Mouse (Mus musculus): ENCODE results near the gene Hmgn2. TPM values are rescaled to one million over a fixed set of nuclear protein-coding genes. Genes with fewer than 3 reads are reported as not detected.
A peak's percentile ranks its signal among the peaks of the same experiment; 100 is the strongest.

Hmgn2 gene
- polyA plus RNA-seq, 1 experiment from 2014 or later = 1,861 TPM

GRCm38 (mm10) chr4:133970876-133971275 is 2.4 kb upstream of the Hmgn2 start:
- Histone ChIP-seq H3K27me3 (replicated peaks) (no peaks in the 10 kb centered on the region), H3K4me3 (no peak overlapping the region), H3K9ac (no peak overlapping the region), H3K4me1 (replicated peaks) (peaks cover 28% of the 10 kb centered on the region), H3K4me2 (no peak overlapping the region), H3K9me3 (replicated peaks) (no peaks in the 10 kb centered on the region), H3K36me3 (peaks cover 46% of the 10 kb centered on the region), H3K27ac (ENCODE audit: poor library complexity, severe bottlenecking) (no peak overlapping the region)
- 89% methylated on average over 13 of the region's 13 CpGs for WGBS
- no peak for ATAC-seq (ENCODE audit: insufficient number of reproducible peaks, low FRiP score)

GRCm38 (mm10) chr4:133970196-133970595 is 1.7 kb upstream of the Hmgn2 start:
- Histone ChIP-seq H3K27me3 (replicated peaks) (no peaks in the 10 kb centered on the region), H3K4me1 (replicated peaks) (peaks cover 33% of the 10 kb centered on the region), H3K4me2 (no peak overlapping the region), H3K4me3 (no peak overlapping the region), H3K36me3 (peaks cover 49% of the 10 kb centered on the region), H3K9me3 (replicated peaks) (no peaks in the 10 kb centered on the region), H3K9ac (no peak overlapping the region), H3K27ac (ENCODE audit: poor library complexity, severe bottlenecking) (no peak overlapping the region)
- no peak for ATAC-seq (ENCODE audit: insufficient number of reproducible peaks, low FRiP score)
- WGBS = 48% methylated on average over 4 of the region's 4 CpGs

GRCm38 (mm10) chr4:133969114-133969770 is 792 bp upstream of the Hmgn2 start:
- Histone ChIP-seq H3K9me3 (replicated peaks) (no peaks in the 10 kb centered on the region), H3K4me2 (peak overlapping the region; percentile 97), H3K27ac (ENCODE audit: poor library complexity, severe bottlenecking) (no peak overlapping the region), H3K27me3 (replicated peaks) (no peaks in the 10 kb centered on the region), H3K36me3 (peaks cover 47% of the 10 kb centered on the region), H3K4me3 (peak overlapping the region; percentile 71; the same call in 1 of the 2 replicates), H3K9ac (0 out of 2 replicates have a peak overlapping the region, but pooled peaks have one; percentile 42), H3K4me1 (replicated peaks) (peaks cover 30% of the 10 kb centered on the region)
- WGBS = 60% methylated on average over 8 of the region's 8 CpGs
- ATAC-seq (ENCODE audit: insufficient number of reproducible peaks, low FRiP score) = no peak

- Histone ChIP-seq H3K27me3 (replicated peaks) (no peaks in the 10 kb centered on the region), H3K4me3 (peak overlapping the region; percentile 71), H3K36me3 (peaks cover 58% of the 10 kb centered on the region), H3K4me2 (peak overlapping the region; percentile 97), H3K9ac (peak overlapping the region; percentile 97), H3K9me3 (replicated peaks) (no peaks in the 10 kb centered on the region), H3K27ac (ENCODE audit: poor library complexity, severe bottlenecking) (peak overlapping the region; percentile 99), H3K4me1 (replicated peaks) (peaks cover 30% of the 10 kb centered on the region)
- WGBS = under 1% methylated on average over 29 of the region's 29 CpGs
- ATAC-seq (ENCODE audit: insufficient number of reproducible peaks, low FRiP score) = peak; percentile 89
Observed at GRCm38 (mm10) chr4:133967866-133968149, 642 bp downstream of the Hmgn2 start.

GRCm38 (mm10) chr4:133967138-133967865 is 1.1 kb downstream of the Hmgn2 start:
- Histone ChIP-seq H3K27ac (ENCODE audit: poor library complexity, severe bottlenecking) (peak overlapping the region; percentile 99), H3K27me3 (replicated peaks) (no peaks in the 10 kb centered on the region), H3K4me1 (replicated peaks) (peaks cover 30% of the 10 kb centered on the region), H3K9ac (peak overlapping the region; percentile 97), H3K4me3 (peak overlapping the region; percentile 71), H3K36me3 (peaks cover 58% of the 10 kb centered on the region), H3K4me2 (peak overlapping the region; percentile 97), H3K9me3 (replicated peaks) (no peaks in the 10 kb centered on the region)
- ATAC-seq (ENCODE audit: insufficient number of reproducible peaks, low FRiP score) = peak; percentile 86
- under 1% methylated on average over 84 of the region's 101 CpGs for WGBS

GRCm38 (mm10) chr4:133966271-133966940 is 2.0 kb downstream of the Hmgn2 start:
- Histone ChIP-seq H3K27ac (ENCODE audit: poor library complexity, severe bottlenecking) (0 out of 2 replicates have a peak overlapping the region, but pooled peaks have one; percentile 21), H3K4me2 (peak overlapping the region; percentile 97), H3K4me3 (peak overlapping the region; percentile 71), H3K9me3 (replicated peaks) (no peaks in the 10 kb centered on the region), H3K36me3 (peaks cover 53% of the 10 kb centered on the region), H3K27me3 (replicated peaks) (no peaks in the 10 kb centered on the region), H3K4me1 (replicated peaks) (peaks cover 30% of the 10 kb centered on the region), H3K9ac (peak overlapping the region; percentile 75)
- WGBS = 39% methylated on average over 12 of the region's 12 CpGs
- ATAC-seq (ENCODE audit: insufficient number of reproducible peaks, low FRiP score) = no peak

GRCm38 (mm10) chr4:133962566-133962965 is 5.9 kb downstream of the Hmgn2 start:
- H3K27me3 ChIP-seq (replicated peaks) = no peaks in the 10 kb centered on the region
- 90% methylated on average over 7 of the region's 7 CpGs for WGBS
- H3K9me3 ChIP-seq (replicated peaks) = no peaks in the 10 kb centered on the region
- ATAC-seq (ENCODE audit: insufficient number of reproducible peaks, low FRiP score) = no peak
- no peak overlapping the region for H3K4me3 ChIP-seq
- H3K36me3 ChIP-seq = peaks cover 39% of the 10 kb centered on the region
- no peak overlapping the region for H3K27ac ChIP-seq (ENCODE audit: poor library complexity, severe bottlenecking)
- H3K4me1 ChIP-seq (replicated peaks) = peaks cover 13% of the 10 kb centered on the region
- no peak overlapping the region for H3K9ac ChIP-seq
- no peak overlapping the region for H3K4me2 ChIP-seq

- WGBS = 61% methylated on average over 1 of the region's 1 CpGs
- Histone ChIP-seq H3K9me3 (replicated peaks) (no peaks in the 10 kb centered on the region), H3K4me3 (no peak overlapping the region), H3K27ac (ENCODE audit: poor library complexity, severe bottlenecking) (no peak overlapping the region), H3K4me2 (no peak overlapping the region), H3K4me1 (replicated peaks) (no peaks in the 10 kb centered on the region), H3K36me3 (peaks cover 15% of the 10 kb centered on the region), H3K9ac (no peak overlapping the region), H3K27me3 (replicated peaks) (no peaks in the 10 kb centered on the region)
- no peak for ATAC-seq (ENCODE audit: insufficient number of reproducible peaks, low FRiP score)
Observed at GRCm38 (mm10) chr4:133958884-133959283, 9.6 kb downstream of the Hmgn2 start.

- H3K9me3 ChIP-seq (replicated peaks) = no peaks in the 10 kb centered on the region
- H3K27ac ChIP-seq (ENCODE audit: poor library complexity, severe bottlenecking) = no peak overlapping the region
- no peaks in the 10 kb centered on the region for H3K36me3 ChIP-seq
- 83% methylated on average over 4 of the region's 4 CpGs for WGBS
- no peak for ATAC-seq (ENCODE audit: insufficient number of reproducible peaks, low FRiP score)
- H3K4me2 ChIP-seq = no peak overlapping the region
- no peaks in the 10 kb centered on the region for H3K4me1 ChIP-seq (replicated peaks)
- H3K27me3 ChIP-seq (replicated peaks) = no peaks in the 10 kb centered on the region
- H3K9ac ChIP-seq = no peak overlapping the region
- H3K4me3 ChIP-seq = no peak overlapping the region
Observed at GRCm38 (mm10) chr4:133956358-133956757, 12.1 kb downstream of the Hmgn2 start.

GRCm38 (mm10) chr4:133946736-133947135 is 21.7 kb downstream of the Hmgn2 start:
- H3K4me3 ChIP-seq = no peak overlapping the region
- no peak for ATAC-seq (ENCODE audit: insufficient number of reproducible peaks, low FRiP score)
- H3K4me1 ChIP-seq (replicated peaks) = peaks cover 8% of the 10 kb centered on the region
- no peaks in the 10 kb centered on the region for H3K36me3 ChIP-seq
- no peak overlapping the region for H3K27ac ChIP-seq (ENCODE audit: poor library complexity, severe bottlenecking)
- no peaks in the 10 kb centered on the region for H3K27me3 ChIP-seq (replicated peaks)
- no peak overlapping the region for H3K4me2 ChIP-seq
- WGBS = 30% methylated on average over 4 of the region's 4 CpGs
- H3K9me3 ChIP-seq (replicated peaks) = peaks cover 6% of the 10 kb centered on the region
- no peak overlapping the region for H3K9ac ChIP-seq

- WGBS = 73% methylated on average over 3 of the region's 3 CpGs
- H3K36me3 ChIP-seq = no peaks in the 10 kb centered on the region
- H3K27me3 ChIP-seq (replicated peaks) = no peaks in the 10 kb centered on the region
- no peak overlapping the region for H3K4me3 ChIP-seq
- ATAC-seq (ENCODE audit: insufficient number of reproducible peaks, low FRiP score) = no peak
- H3K9ac ChIP-seq = no peak overlapping the region
- H3K9me3 ChIP-seq (replicated peaks) = peaks cover 6% of the 10 kb centered on the region
- H3K4me2 ChIP-seq = no peak overlapping the region
- H3K27ac ChIP-seq (ENCODE audit: poor library complexity, severe bottlenecking) = no peak overlapping the region
- peaks cover 26% of the 10 kb centered on the region for H3K4me1 ChIP-seq (replicated peaks)
Observed at GRCm38 (mm10) chr4:133943791-133944190, 24.7 kb downstream of the Hmgn2 start.

Measured in heart, embryonic 12.5 days (tissue).